Mouse (Mus musculus): Measurements from ENCODE around the gene Zfp956. TPM values are rescaled to one million over a fixed set of nuclear protein-coding genes. Genes with fewer than 3 reads are reported as not detected.
A peak's percentile ranks its signal among the peaks of the same experiment; 100 is the strongest.

The Zfp956 gene
- 3.0 TPM in 1 of 2 replicates, not detected in the other for polyA plus RNA-seq (2012; ENCODE audit: insufficient read depth, low replicate concordance)

GRCm38 (mm10) chr6:47953191-47953726 is at the start of gene Zfp956:
Gene Zfp956 (plus strand): TSS chr6:47953390.
- peak within 1 kb of the TSS; percentile 98 for H3K4me3 ChIP-seq (replicated peaks)
- H3K27me3 ChIP-seq (replicated peaks) = peaks cover 7% of the 10 kb centered on the region
- TF ChIP-seq GATA1 (IDR thresholded peaks at IDR 0.05; ENCODE audit: borderline replicate concordance, low read length) = no peak
- peaks cover 33% of the 10 kb centered on the region for H3K4me1 ChIP-seq
- peaks cover 27% of the 10 kb centered on the region for H3K36me3 ChIP-seq (replicated peaks; ENCODE audit: low read length)
- H3K9me3 ChIP-seq = no peaks in the 10 kb centered on the region

- Histone ChIP-seq H3K27me3 (replicated peaks) (no peaks in the 10 kb centered on the region), H3K9me3 (peaks cover 8% of the 10 kb centered on the region), H3K36me3 (replicated peaks; ENCODE audit: low read length) (peaks cover 96% of the 10 kb centered on the region), H3K4me1 (no peaks in the 10 kb centered on the region), H3K4me3 (replicated peaks) (no peak overlapping the region)
- TF ChIP-seq FLI1 (IDR thresholded peaks at IDR 0.05; ENCODE audit: low read length) = no peak
- TF ChIP-seq GATA1 (IDR thresholded peaks at IDR 0.05; ENCODE audit: borderline replicate concordance, low read length) = no peak
These were observed 49.6 kb upstream of the Zfp956 start for GRCm38 (mm10) chr6:47903587-47903986.

- TF ChIP-seq GATA1 (IDR thresholded peaks at IDR 0.05; ENCODE audit: borderline replicate concordance, low read length) (no peak), FLI1 (IDR thresholded peaks at IDR 0.05; ENCODE audit: low read length) (no peak)
- peaks cover 8% of the 10 kb centered on the region for H3K9me3 ChIP-seq
- no peak overlapping the region for H3K4me3 ChIP-seq (replicated peaks)
- H3K36me3 ChIP-seq (replicated peaks; ENCODE audit: low read length) = peaks cover 90% of the 10 kb centered on the region
- H3K27me3 ChIP-seq (replicated peaks) = no peaks in the 10 kb centered on the region
- no peaks in the 10 kb centered on the region for H3K4me1 ChIP-seq
These were observed 48.8 kb upstream of the Zfp956 start for GRCm38 (mm10) chr6:47904361-47904760.

- Histone ChIP-seq H3K27me3 (replicated peaks) (no peaks in the 10 kb centered on the region), H3K9me3 (peaks cover 8% of the 10 kb centered on the region), H3K36me3 (replicated peaks; ENCODE audit: low read length) (peaks cover 83% of the 10 kb centered on the region), H3K4me1 (no peaks in the 10 kb centered on the region), H3K4me3 (replicated peaks) (no peak overlapping the region)
- TF ChIP-seq GATA1 (IDR thresholded peaks at IDR 0.05; ENCODE audit: borderline replicate concordance, low read length) (no peak), FLI1 (IDR thresholded peaks at IDR 0.05; ENCODE audit: low read length) (no peak)
These were observed 48.1 kb upstream of the Zfp956 start for GRCm38 (mm10) chr6:47904917-47905695.

- TF ChIP-seq FLI1 (IDR thresholded peaks at IDR 0.05; ENCODE audit: low read length) (no peak), GATA1 (IDR thresholded peaks at IDR 0.05; ENCODE audit: borderline replicate concordance, low read length) (no peak)
- H3K27me3 ChIP-seq (replicated peaks) = no peaks in the 10 kb centered on the region
- peaks cover 71% of the 10 kb centered on the region for H3K36me3 ChIP-seq (replicated peaks; ENCODE audit: low read length)
- H3K4me1 ChIP-seq = no peaks in the 10 kb centered on the region
- H3K9me3 ChIP-seq = peaks cover 8% of the 10 kb centered on the region
- no peak overlapping the region for H3K4me3 ChIP-seq (replicated peaks)
These were observed 46.9 kb upstream of the Zfp956 start for GRCm38 (mm10) chr6:47906326-47906725.

GRCm38 (mm10) chr6:47909007-47909406 is 44.2 kb upstream of the Zfp956 start:
- Histone ChIP-seq H3K4me1 (no peaks in the 10 kb centered on the region), H3K4me3 (replicated peaks) (no peak overlapping the region), H3K27me3 (replicated peaks) (no peaks in the 10 kb centered on the region), H3K36me3 (replicated peaks; ENCODE audit: low read length) (peaks cover 45% of the 10 kb centered on the region), H3K9me3 (peaks cover 8% of the 10 kb centered on the region)
- no peak for TF ChIP-seq GATA1 (IDR thresholded peaks at IDR 0.05; ENCODE audit: borderline replicate concordance, low read length)
- no peak for TF ChIP-seq FLI1 (IDR thresholded peaks at IDR 0.05; ENCODE audit: low read length)

GRCm38 (mm10) chr6:47911650-47912049 is 41.5 kb upstream of the Zfp956 start:
- peaks cover 19% of the 10 kb centered on the region for H3K36me3 ChIP-seq (replicated peaks; ENCODE audit: low read length)
- no peaks in the 10 kb centered on the region for H3K27me3 ChIP-seq (replicated peaks)
- 0 out of 2 replicates have a peak, but pooled peaks cover 3% of the 10 kb centered on the region for H3K9me3 ChIP-seq
- TF ChIP-seq FLI1 (IDR thresholded peaks at IDR 0.05; ENCODE audit: low read length) = no peak
- TF ChIP-seq GATA1 (IDR thresholded peaks at IDR 0.05; ENCODE audit: borderline replicate concordance, low read length) = no peak
- no peaks in the 10 kb centered on the region for H3K4me1 ChIP-seq
- no peak overlapping the region for H3K4me3 ChIP-seq (replicated peaks)

- Histone ChIP-seq H3K4me3 (replicated peaks) (no peak overlapping the region), H3K27me3 (replicated peaks) (no peaks in the 10 kb centered on the region), H3K4me1 (no peaks in the 10 kb centered on the region), H3K9me3 (0 out of 2 replicates have a peak, but pooled peaks cover 3% of the 10 kb centered on the region), H3K36me3 (replicated peaks; ENCODE audit: low read length) (peaks cover 6% of the 10 kb centered on the region)
- TF ChIP-seq FLI1 (IDR thresholded peaks at IDR 0.05; ENCODE audit: low read length) (no peak), GATA1 (IDR thresholded peaks at IDR 0.05; ENCODE audit: borderline replicate concordance, low read length) (no peak)
These were observed 40.2 kb upstream of the Zfp956 start for GRCm38 (mm10) chr6:47912991-47913390.

GRCm38 (mm10) chr6:47917051-47917450 is 36.1 kb upstream of the Zfp956 start:
- H3K4me1 ChIP-seq = peaks cover 21% of the 10 kb centered on the region

GRCm38 (mm10) chr6:47918768-47919274 is 34.4 kb upstream of the Zfp956 start:
- 0 out of 2 replicates have a peak, but pooled peaks cover 3% of the 10 kb centered on the region for H3K9me3 ChIP-seq
- H3K4me1 ChIP-seq = peaks cover 29% of the 10 kb centered on the region
- H3K4me3 ChIP-seq (replicated peaks) = no peak overlapping the region
- TF ChIP-seq FLI1 (IDR thresholded peaks at IDR 0.05; ENCODE audit: low read length) = no peak
- 0 out of 3 replicates have a peak, but pooled peaks have one; percentile 7 for TF ChIP-seq GATA1 (IDR thresholded peaks at IDR 0.05; ENCODE audit: borderline replicate concordance, low read length)
- peaks cover 3% of the 10 kb centered on the region for H3K36me3 ChIP-seq (replicated peaks; ENCODE audit: low read length)
- H3K27me3 ChIP-seq (replicated peaks) = no peaks in the 10 kb centered on the region

More at GRCm38 (mm10) chr6:47917051-47917450, 36.1 kb upstream of the Zfp956 start:
- no peaks in the 10 kb centered on the region for H3K27me3 ChIP-seq (replicated peaks)
- H3K36me3 ChIP-seq (replicated peaks; ENCODE audit: low read length) = no peaks in the 10 kb centered on the region
- no peak for TF ChIP-seq GATA1 (IDR thresholded peaks at IDR 0.05; ENCODE audit: borderline replicate concordance, low read length)
- no peak for TF ChIP-seq FLI1 (IDR thresholded peaks at IDR 0.05; ENCODE audit: low read length)
- H3K4me3 ChIP-seq (replicated peaks) = no peak overlapping the region
- H3K9me3 ChIP-seq = 0 out of 2 replicates have a peak, but pooled peaks cover 3% of the 10 kb centered on the region

All from megakaryocyte, embryonic 14.5 days (primary cell).